Mouse (Mus musculus) CD4-positive, CD25-positive, alpha-beta regulatory T cell, adult 2 months (primary cell): ENCODE data around the gene Ccl2.

Experiments
- DNase-seq: peaks from one replicate; pipeline ENCODE4 v3.0.0-alpha.2; 2012; ENCODE audit warnings: low read depth, low spot score

Ccl2 gene

GRCm38 (mm10) chr11:82035857-82036256, 486 bp downstream of the Ccl2 start:
- DNase-seq, result no peak

- no peak for DNase-seq
Observed at GRCm38 (mm10) chr11:82038535-82038934, 3.2 kb downstream of the Ccl2 start, which contains the start of gene Gm17268. Gene Gm17268, minus strand, starts transcription at chr11:82038562.

GRCm38 (mm10) chr11:82039132-82039660, 3.8 kb downstream of the Ccl2 start:
- no peak for DNase-seq

GRCm38 (mm10) chr11:82041671-82042080, 6.3 kb downstream of the Ccl2 start:
- no peak for DNase-seq

GRCm38 (mm10) chr11:82045471-82045870, 10.1 kb downstream of the Ccl2 start, which contains the start of gene Ccl7:
Gene Ccl7, plus strand, starts transcription at chr11:82045712.
- DNase-seq, result no peak

- DNase-seq, result peak; percentile 74
Observed at GRCm38 (mm10) chr11:82047746-82048415, 12.5 kb downstream of the Ccl2 start.

GRCm38 (mm10) chr11:82053849-82054248, 18.5 kb downstream of the Ccl2 start:
- DNase-seq, result no peak

- no peak for DNase-seq
Observed at GRCm38 (mm10) chr11:82057646-82058045, 22.3 kb downstream of the Ccl2 start, which contains the start of gene Ccl11. Gene Ccl11, plus strand, starts transcription at chr11:82057823.

- DNase-seq, result no peak
Observed at GRCm38 (mm10) chr11:82062226-82062625, 26.9 kb downstream of the Ccl2 start.

GRCm38 (mm10) chr11:82063454-82063853, 28.1 kb downstream of the Ccl2 start:
- no peak for DNase-seq

GRCm38 (mm10) chr11:82066953-82067571, 31.7 kb downstream of the Ccl2 start:
- no peak for DNase-seq

- DNase-seq, result no peak
Observed at GRCm38 (mm10) chr11:82071076-82071475, 35.7 kb downstream of the Ccl2 start.

- no peak for DNase-seq
Observed at GRCm38 (mm10) chr11:82072374-82072773, 37.0 kb downstream of the Ccl2 start.

- DNase-seq, result no peak
Observed at GRCm38 (mm10) chr11:82072984-82073383, 37.6 kb downstream of the Ccl2 start.

- DNase-seq, result no peak
Observed at GRCm38 (mm10) chr11:82073686-82074085, 38.3 kb downstream of the Ccl2 start.

GRCm38 (mm10) chr11:82077031-82077430, 41.7 kb downstream of the Ccl2 start:
- DNase-seq, result no peak

- DNase-seq, result no peak
Observed at GRCm38 (mm10) chr11:82078136-82078730, 42.9 kb downstream of the Ccl2 start.

- DNase-seq, result no peak
Observed at GRCm38 (mm10) chr11:82080865-82081264, 45.5 kb downstream of the Ccl2 start.

GRCm38 (mm10) chr11:82084360-82084759, 49.0 kb downstream of the Ccl2 start:
- DNase-seq, result no peak
